Mouse (Mus musculus): ENCODE data around the gene A4gnt. TPM values are rescaled to one million over a fixed set of nuclear protein-coding genes. Genes with fewer than 3 reads are reported as not detected.

Gene A4gnt
- polyA plus RNA-seq, 1 experiment from 2014 or later, result not detected

DNA sequence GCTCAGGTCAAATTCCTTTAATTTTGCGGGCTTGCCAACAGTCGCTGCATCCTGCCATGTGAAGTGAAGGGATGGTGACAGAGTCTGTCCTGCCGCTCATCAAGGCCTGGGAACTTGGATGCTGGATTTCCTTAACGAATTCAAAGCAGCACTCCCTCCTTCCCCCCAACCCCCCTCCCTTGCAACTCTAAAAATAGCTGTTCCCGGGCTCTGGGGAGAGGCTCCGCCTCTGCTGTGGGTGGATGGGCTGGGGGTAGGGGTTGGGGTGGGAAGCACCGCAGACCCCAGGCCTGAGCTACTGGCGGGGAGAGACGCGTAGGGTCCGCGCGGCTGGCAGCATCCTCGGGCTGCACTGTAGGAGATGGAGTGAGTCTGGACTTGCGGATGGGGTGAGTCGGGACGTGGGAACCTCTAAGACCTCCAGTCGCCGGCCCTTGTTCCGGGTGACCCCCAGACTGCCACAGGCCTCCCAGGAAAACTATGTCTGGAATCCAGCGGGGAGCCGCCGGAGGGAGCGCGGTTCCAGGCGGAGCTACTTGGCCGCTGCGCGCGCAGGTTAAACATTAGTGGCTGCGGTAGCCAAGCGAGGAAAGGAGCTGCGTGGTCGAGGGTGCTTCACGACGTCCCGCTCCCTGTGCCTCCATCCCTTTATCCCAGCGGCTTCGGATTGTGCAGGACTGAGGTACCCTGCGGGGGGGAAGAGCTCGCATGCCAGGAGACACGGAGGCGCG is 17.1 kb downstream of the A4gnt start, which contains the start of gene Dzip1l:
Gene Dzip1l (plus strand): TSS at position 216 of the 731 bp plus-strand sequence.
- no peaks in the 10 kb centered on the region for H3K27me3 ChIP-seq (replicated peaks; ENCODE audit: control insufficient read depth, insufficient read depth, low read length)
- peak within 1 kb of the TSS; percentile 60 for H3K4me3 ChIP-seq (ENCODE audit: low read length)
- no peaks in the 10 kb centered on the region for H3K9me3 ChIP-seq (ENCODE audit: control insufficient read depth, low read length)
- H3K36me3 ChIP-seq (ENCODE audit: control insufficient read depth, insufficient read depth, low read length), result no peaks in the 10 kb centered on the region
- H3K27ac ChIP-seq (ENCODE audit: low read depth, low read length), result peak within 1 kb of the TSS; percentile 85
- ATAC-seq, result peak; percentile 93
- H3K4me1 ChIP-seq (ENCODE audit: control insufficient read depth, insufficient read depth, low read depth, low read length), result peaks cover 21% of the 10 kb centered on the region
- H3K9ac ChIP-seq (ENCODE audit: low read depth, low read length), result peak within 1 kb of the TSS; percentile 79
- 0% methylated on average over 44 of the region's 44 CpGs for whole genome bisulfite sequencing
- H3K4me2 ChIP-seq (ENCODE audit: low read length), result peak within 1 kb of the TSS; percentile 64

DNA sequence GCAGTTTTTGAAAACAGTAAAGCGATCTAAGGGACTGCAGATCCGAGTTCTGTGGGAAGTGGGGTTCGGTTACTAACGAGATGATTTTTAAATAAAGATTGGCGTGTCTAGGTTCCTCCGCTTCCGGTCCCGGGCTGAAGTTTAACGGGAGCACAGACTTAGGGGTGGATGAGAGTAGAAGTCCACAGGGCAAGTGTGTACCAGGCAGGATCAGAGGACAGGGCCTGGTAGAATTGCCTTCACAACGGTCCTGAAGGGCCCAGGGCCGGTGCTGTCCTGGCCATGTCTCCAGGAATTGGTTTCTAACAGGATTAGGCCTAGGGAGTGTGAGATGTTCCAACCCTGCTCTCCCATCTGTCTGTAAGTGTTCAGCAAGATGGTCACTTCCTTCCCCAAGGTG is 17.8 kb downstream of the A4gnt start:
- peak overlapping the region; percentile 85 for H3K27ac ChIP-seq (ENCODE audit: low read depth, low read length)
- H3K4me1 ChIP-seq (ENCODE audit: control insufficient read depth, insufficient read depth, low read depth, low read length), result peaks cover 21% of the 10 kb centered on the region
- H3K4me2 ChIP-seq (ENCODE audit: low read length), result peak overlapping the region; percentile 64
- H3K9ac ChIP-seq (ENCODE audit: low read depth, low read length), result peak overlapping the region; percentile 79
- no peaks in the 10 kb centered on the region for H3K27me3 ChIP-seq (replicated peaks; ENCODE audit: control insufficient read depth, insufficient read depth, low read length)
- peak; percentile 21; the same call in 1 of the 2 replicates for ATAC-seq
- WGBS, result 0% methylated on average over 11 of the region's 11 CpGs
- no peaks in the 10 kb centered on the region for H3K36me3 ChIP-seq (ENCODE audit: control insufficient read depth, insufficient read depth, low read length)
- peak overlapping the region; percentile 60 for H3K4me3 ChIP-seq (ENCODE audit: low read length)
- no peaks in the 10 kb centered on the region for H3K9me3 ChIP-seq (ENCODE audit: control insufficient read depth, low read length)

DNA sequence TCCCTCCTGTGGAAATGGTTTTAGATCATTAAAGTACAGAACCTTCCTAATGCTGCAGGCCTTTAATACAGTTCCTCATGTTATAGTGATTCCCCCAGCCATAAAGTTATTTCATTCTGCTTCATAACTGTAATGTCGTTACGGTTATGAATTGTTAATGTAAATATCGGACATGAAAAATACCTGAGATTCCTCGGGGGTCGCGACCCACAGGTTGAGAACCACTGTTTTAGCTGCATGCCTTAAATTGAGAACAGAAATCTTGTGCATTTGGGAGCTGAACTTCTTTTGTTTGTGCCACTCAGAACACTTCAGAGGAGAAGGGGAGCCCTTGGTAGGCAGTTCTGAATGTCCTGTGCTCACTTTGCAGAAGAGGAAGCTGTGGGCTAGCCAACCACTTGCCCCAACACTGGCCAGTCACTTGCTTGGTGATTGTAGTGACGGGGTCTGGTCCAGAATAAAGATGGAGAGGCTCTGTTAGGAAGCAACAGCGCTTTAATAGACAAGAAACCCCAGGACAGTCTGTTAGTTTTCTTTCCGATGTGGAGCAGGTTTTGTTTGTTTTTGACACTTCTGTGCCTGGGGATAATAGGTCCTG is 18.3 kb downstream of the A4gnt start:
- H3K9me3 ChIP-seq (ENCODE audit: control insufficient read depth, low read length), result no peaks in the 10 kb centered on the region
- WGBS, result 43% methylated on average over 9 of the region's 9 CpGs
- peak overlapping the region; percentile 79; the same call in 1 of the 2 replicates for H3K9ac ChIP-seq (ENCODE audit: low read depth, low read length)
- ATAC-seq, result no peak
- peak overlapping the region; percentile 64 for H3K4me2 ChIP-seq (ENCODE audit: low read length)
- H3K4me3 ChIP-seq (ENCODE audit: low read length), result peak overlapping the region; percentile 60
- no peaks in the 10 kb centered on the region for H3K27me3 ChIP-seq (replicated peaks; ENCODE audit: control insufficient read depth, insufficient read depth, low read length)
- H3K27ac ChIP-seq (ENCODE audit: low read depth, low read length), result no peak overlapping the region; the same call in 1 of the 2 replicates
- peaks cover 21% of the 10 kb centered on the region for H3K4me1 ChIP-seq (ENCODE audit: control insufficient read depth, insufficient read depth, low read depth, low read length)
- no peaks in the 10 kb centered on the region for H3K36me3 ChIP-seq (ENCODE audit: control insufficient read depth, insufficient read depth, low read length)

DNA sequence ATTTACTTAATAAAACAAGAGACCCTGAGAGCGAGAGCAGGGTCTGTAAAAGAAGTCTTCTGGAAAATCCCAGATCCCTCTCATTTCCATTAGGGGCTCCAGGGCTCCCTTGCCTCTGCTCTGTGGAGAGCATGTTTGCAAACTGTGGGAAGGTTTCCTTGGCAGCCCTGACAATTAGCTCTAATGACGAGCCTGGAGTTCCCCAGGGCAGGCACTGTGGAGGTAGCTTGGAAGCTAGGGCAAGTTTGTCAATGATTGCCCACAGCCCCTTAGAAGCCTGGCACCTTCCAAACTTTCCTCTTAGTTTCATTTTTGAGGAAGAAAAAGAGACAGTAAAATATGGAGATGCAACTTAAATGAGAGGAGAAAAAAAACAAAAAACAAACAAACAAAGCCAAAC is 19.5 kb downstream of the A4gnt start:
- Histone ChIP-seq H3K4me1 (ENCODE audit: control insufficient read depth, insufficient read depth, low read depth, low read length) (peaks cover 21% of the 10 kb centered on the region), H3K27ac (ENCODE audit: low read depth, low read length) (peak overlapping the region; percentile 51; the same call in 1 of the 2 replicates), H3K9ac (ENCODE audit: low read depth, low read length) (no peak overlapping the region), H3K4me3 (ENCODE audit: low read length) (peak overlapping the region; percentile 7), H3K27me3 (replicated peaks; ENCODE audit: control insufficient read depth, insufficient read depth, low read length) (no peaks in the 10 kb centered on the region), H3K4me2 (ENCODE audit: low read length) (peak overlapping the region; percentile 39), H3K9me3 (ENCODE audit: control insufficient read depth, low read length) (no peaks in the 10 kb centered on the region), H3K36me3 (ENCODE audit: control insufficient read depth, insufficient read depth, low read length) (no peaks in the 10 kb centered on the region)
- ATAC-seq, result peak; percentile 28; the same call in 1 of the 2 replicates
- WGBS, result 17% methylated on average over 2 of the region's 2 CpGs

DNA sequence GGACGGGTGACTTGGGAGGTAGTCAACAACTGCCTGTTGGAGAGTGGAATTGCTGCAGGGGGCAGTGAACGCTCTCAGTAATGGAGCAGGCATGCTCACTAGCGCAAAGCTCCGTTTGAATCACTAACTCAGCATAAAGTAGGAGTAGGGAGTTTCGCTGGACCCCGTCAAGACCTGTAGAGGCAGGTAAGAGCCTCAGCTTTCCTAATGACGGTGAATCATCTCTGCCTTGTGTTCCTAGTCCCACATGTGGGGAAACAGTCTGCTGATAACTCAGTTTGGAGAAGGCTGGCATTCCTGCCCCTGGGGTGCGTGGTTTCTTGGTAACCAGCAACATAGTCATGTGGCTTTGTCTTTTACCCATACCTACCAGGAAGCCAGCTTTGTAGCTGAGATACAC is 20.0 kb downstream of the A4gnt start:
- Histone ChIP-seq H3K4me3 (ENCODE audit: low read length) (peak overlapping the region; percentile 7), H3K27ac (ENCODE audit: low read depth, low read length) (peak overlapping the region; percentile 46; the same call in 1 of the 2 replicates), H3K4me1 (ENCODE audit: control insufficient read depth, insufficient read depth, low read depth, low read length) (peaks cover 21% of the 10 kb centered on the region), H3K36me3 (ENCODE audit: control insufficient read depth, insufficient read depth, low read length) (no peaks in the 10 kb centered on the region), H3K27me3 (replicated peaks; ENCODE audit: control insufficient read depth, insufficient read depth, low read length) (no peaks in the 10 kb centered on the region), H3K9me3 (ENCODE audit: control insufficient read depth, low read length) (no peaks in the 10 kb centered on the region), H3K9ac (ENCODE audit: low read depth, low read length) (no peak overlapping the region), H3K4me2 (ENCODE audit: low read length) (peak overlapping the region; percentile 39)
- 29% methylated on average over 8 of the region's 8 CpGs for WGBS
- ATAC-seq, result no peak

DNA sequence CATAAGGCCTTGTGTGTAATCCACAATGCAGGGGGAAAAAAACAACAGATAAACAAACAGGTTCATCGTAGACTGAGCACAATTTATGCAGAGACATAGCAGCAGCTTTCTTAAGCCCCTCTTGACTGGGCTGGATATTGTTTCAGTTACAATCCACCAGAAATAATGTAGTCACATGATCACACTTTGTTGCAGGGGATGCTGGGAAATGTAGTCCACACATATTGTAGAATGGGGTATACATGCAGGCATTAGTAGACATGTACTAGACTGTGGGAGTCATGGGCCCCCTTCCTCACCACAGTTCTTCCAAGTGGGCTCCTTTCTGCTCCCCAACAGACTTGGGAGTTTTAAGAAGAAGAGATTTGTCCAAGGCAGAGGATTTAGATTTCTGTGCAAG is 24.5 kb downstream of the A4gnt start:
- H3K4me2 ChIP-seq (ENCODE audit: low read length), result no peak overlapping the region
- H3K9ac ChIP-seq (ENCODE audit: low read depth, low read length), result no peak overlapping the region
- no peaks in the 10 kb centered on the region for H3K27me3 ChIP-seq (replicated peaks; ENCODE audit: control insufficient read depth, insufficient read depth, low read length)
- no peak overlapping the region for H3K4me3 ChIP-seq (ENCODE audit: low read length)
- ATAC-seq, result 0 out of 2 replicates have a peak, but pooled peaks have one; percentile 41
- WGBS, result 85% methylated on average over 1 of the region's 1 CpGs
- H3K36me3 ChIP-seq (ENCODE audit: control insufficient read depth, insufficient read depth, low read length), result peaks cover 2% of the 10 kb centered on the region; the same call in 1 of the 2 replicates
- H3K27ac ChIP-seq (ENCODE audit: low read depth, low read length), result no peak overlapping the region
- H3K4me1 ChIP-seq (ENCODE audit: control insufficient read depth, insufficient read depth, low read depth, low read length), result peaks cover 4% of the 10 kb centered on the region
- no peaks in the 10 kb centered on the region for H3K9me3 ChIP-seq (ENCODE audit: control insufficient read depth, low read length)

DNA sequence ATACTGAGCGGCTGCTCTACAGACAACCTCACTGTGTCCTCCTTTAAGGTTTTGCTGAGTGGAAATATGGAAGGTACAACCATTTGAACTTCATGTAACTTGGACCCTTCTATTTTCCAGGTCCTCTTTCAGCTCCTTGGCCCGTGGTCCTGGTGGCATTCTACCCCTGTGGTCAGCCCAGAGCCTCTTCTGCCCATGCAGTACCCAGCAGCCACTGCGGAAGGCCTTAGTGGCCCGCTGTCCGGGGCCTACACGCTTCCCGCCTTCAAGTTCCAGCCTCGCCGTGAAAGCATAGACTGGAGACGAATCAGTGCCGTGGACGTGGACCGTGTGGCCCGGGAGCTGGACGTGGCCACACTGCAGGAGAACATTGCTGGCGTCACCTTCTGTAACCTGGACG is 24.9 kb downstream of the A4gnt start:
- peak; percentile 31; the same call in 1 of the 2 replicates for ATAC-seq
- Histone ChIP-seq H3K27me3 (replicated peaks; ENCODE audit: control insufficient read depth, insufficient read depth, low read length) (no peaks in the 10 kb centered on the region), H3K27ac (ENCODE audit: low read depth, low read length) (no peak overlapping the region), H3K9me3 (ENCODE audit: control insufficient read depth, low read length) (no peaks in the 10 kb centered on the region), H3K9ac (ENCODE audit: low read depth, low read length) (no peak overlapping the region), H3K4me1 (ENCODE audit: control insufficient read depth, insufficient read depth, low read depth, low read length) (peaks cover under 1% of the 10 kb centered on the region), H3K36me3 (ENCODE audit: control insufficient read depth, insufficient read depth, low read length) (peaks cover 2% of the 10 kb centered on the region; the same call in 1 of the 2 replicates), H3K4me3 (ENCODE audit: low read length) (no peak overlapping the region), H3K4me2 (ENCODE audit: low read length) (no peak overlapping the region)
- WGBS, result 98% methylated on average over 17 of the region's 17 CpGs

DNA sequence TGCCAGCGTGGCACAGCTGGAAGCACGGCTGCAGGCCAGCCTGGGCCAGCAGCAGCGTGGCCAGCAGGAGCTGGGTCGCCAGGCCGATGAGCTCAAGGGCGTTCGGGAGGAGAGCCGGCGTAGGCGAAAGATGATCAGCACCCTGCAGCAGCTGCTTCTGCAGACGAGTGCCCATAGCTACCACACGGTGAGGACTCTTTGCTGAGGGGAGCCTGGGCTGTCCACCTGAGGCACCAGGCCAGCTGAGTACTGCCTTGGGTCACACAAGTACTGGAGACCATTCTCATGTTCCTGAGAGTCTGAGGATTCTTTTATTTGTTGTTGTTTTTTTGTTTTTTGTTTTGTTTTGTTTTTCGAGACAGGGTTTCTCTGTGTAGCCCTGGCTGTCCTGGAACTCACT is 25.4 kb downstream of the A4gnt start:
- no peak for ATAC-seq
- H3K27me3 ChIP-seq (replicated peaks; ENCODE audit: control insufficient read depth, insufficient read depth, low read length), result no peaks in the 10 kb centered on the region
- no peaks in the 10 kb centered on the region for H3K4me1 ChIP-seq (ENCODE audit: control insufficient read depth, insufficient read depth, low read depth, low read length)
- H3K36me3 ChIP-seq (ENCODE audit: control insufficient read depth, insufficient read depth, low read length), result peaks cover 5% of the 10 kb centered on the region; the same call in 1 of the 2 replicates
- no peak overlapping the region for H3K4me2 ChIP-seq (ENCODE audit: low read length)
- H3K9ac ChIP-seq (ENCODE audit: low read depth, low read length), result no peak overlapping the region
- H3K9me3 ChIP-seq (ENCODE audit: control insufficient read depth, low read length), result no peaks in the 10 kb centered on the region
- H3K27ac ChIP-seq (ENCODE audit: low read depth, low read length), result no peak overlapping the region
- WGBS, result 95% methylated on average over 13 of the region's 13 CpGs
- H3K4me3 ChIP-seq (ENCODE audit: low read length), result no peak overlapping the region

DNA sequence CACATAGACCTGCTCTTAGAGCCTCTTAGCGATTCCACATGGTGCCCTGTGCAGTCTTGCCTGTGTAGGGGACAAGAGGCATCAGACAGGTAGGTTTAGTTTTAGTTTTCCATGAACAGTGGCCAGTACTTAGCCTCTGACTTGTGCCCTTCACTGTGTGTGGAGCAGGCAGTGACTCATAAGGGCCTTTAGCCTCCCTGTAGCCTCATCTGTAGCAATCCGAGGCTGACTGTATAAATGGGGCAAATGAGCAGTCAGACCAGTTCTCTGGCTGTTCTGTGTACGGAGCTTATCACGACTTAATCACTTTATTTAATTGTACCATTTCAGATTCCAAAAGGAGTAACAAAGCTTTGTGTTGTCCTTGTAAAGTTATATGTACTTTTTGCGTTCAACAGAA is 27.7 kb downstream of the A4gnt start:
- Histone ChIP-seq H3K27ac (ENCODE audit: low read depth, low read length) (no peak overlapping the region), H3K27me3 (replicated peaks; ENCODE audit: control insufficient read depth, insufficient read depth, low read length) (no peaks in the 10 kb centered on the region), H3K36me3 (ENCODE audit: control insufficient read depth, insufficient read depth, low read length) (peaks cover 8% of the 10 kb centered on the region), H3K9me3 (ENCODE audit: control insufficient read depth, low read length) (no peaks in the 10 kb centered on the region), H3K9ac (ENCODE audit: low read depth, low read length) (no peak overlapping the region), H3K4me3 (ENCODE audit: low read length) (no peak overlapping the region), H3K4me1 (ENCODE audit: control insufficient read depth, insufficient read depth, low read depth, low read length) (no peaks in the 10 kb centered on the region), H3K4me2 (ENCODE audit: low read length) (no peak overlapping the region)
- ATAC-seq, result no peak
- WGBS, result 91% methylated on average over 5 of the region's 5 CpGs

All from hindbrain, embryonic 16.5 days (tissue).